In the genomic region with DNA sequence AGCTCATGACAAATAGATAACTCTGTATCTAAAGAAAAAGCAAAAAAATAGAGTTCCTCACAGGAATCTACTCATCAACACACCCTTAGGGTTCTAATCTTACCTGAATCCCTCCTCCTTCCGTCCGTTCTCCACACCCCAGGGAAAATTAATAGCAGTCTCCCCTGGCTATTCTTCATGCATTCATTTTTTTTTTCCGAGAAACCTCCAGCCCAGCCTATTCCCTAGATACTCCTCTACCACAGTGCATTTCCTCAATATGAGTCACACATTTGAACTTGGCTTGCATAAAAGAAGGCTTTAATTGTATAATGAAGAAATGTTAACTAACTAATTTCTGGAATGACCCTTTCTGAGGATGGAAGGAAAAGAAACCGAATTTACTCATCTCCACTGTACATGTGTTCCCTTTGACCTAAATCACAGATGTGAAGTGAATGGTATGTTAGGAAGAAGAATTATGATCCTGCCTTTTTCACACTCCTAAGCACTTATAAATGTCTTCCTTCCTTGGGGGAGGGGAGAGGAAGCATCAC, we compare ENCODE assay signal across 21 mouse cellular contexts. TPM values are rescaled to one million over a fixed set of nuclear protein-coding genes. Genes with fewer than 3 reads are reported as not detected.
DNase-seq lines count a peak whose midpoint lies in the region; ATAC-seq and TF ChIP-seq lines count a peak whose summit lies in the region.
"Had no signal": no experiment of that assay in that cellular context is flagged by ENCODE, and none has a peak within 500 bp of the region (broad histone marks: within the 10 kb centered on the region; RNA-seq: fewer than 3 reads in every experiment).

No protein-coding gene starts in this region.

- TF ChIP-seq POLR2A in embryonic fibroblast, embryonic 13.5 days (IDR thresholded peaks at IDR 0.05; ENCODE audit: low read depth, low read length), result no peak

- no peak overlapping the region for H3K9ac ChIP-seq in kidney, embryonic 16.5 days (replicated peaks; ENCODE audit: low read length)
- H3K9ac ChIP-seq in hindbrain, embryonic 16.5 days (ENCODE audit: low read depth, low read length), result no peak overlapping the region
- H3K9ac ChIP-seq: embryonic facial prominence, embryonic 15.5 days; forebrain, embryonic 12.5 days; heart, embryonic 12.5 days; hindbrain, embryonic 13.5 days; intestine, embryonic 15.5 days had no signal

- no peak for TF ChIP-seq CTCF in embryonic fibroblast, embryonic 13.5 days (IDR thresholded peaks at IDR 0.05; ENCODE audit: borderline replicate concordance, insufficient read depth, low read length)

- no peak overlapping the region for H3K27ac ChIP-seq in kidney, embryonic 16.5 days (ENCODE audit: low read length)
- H3K27ac ChIP-seq in embryonic fibroblast, embryonic 13.5 days (ENCODE audit: insufficient read depth, low read length), result peak overlapping the region; percentile 80; the same call in 1 of the 2 replicates
- H3K27ac ChIP-seq in hindbrain, embryonic 16.5 days (ENCODE audit: low read depth, low read length), result no peak overlapping the region
- H3K27ac ChIP-seq: embryonic facial prominence, embryonic 15.5 days; forebrain, embryonic 12.5 days; hindbrain, embryonic 13.5 days; intestine, embryonic 15.5 days had no signal

- 48% methylated on average over 4 of the region's 4 CpGs for WGBS in kidney, embryonic 16.5 days
- WGBS in hindbrain, embryonic 16.5 days, result 60% methylated on average over 4 of the region's 4 CpGs

- DNase-seq in heart, adult 18-20 months, result peak; percentile 7 to 9
- no peak for DNase-seq in heart, postnatal 4 days
- DNase-seq in kidney, adult 9 months, result peak; percentile 14
- DNase-seq in 3T3-L1 (ENCODE audit: low read depth, low spot score), result peak; percentile 62
- no peak for DNase-seq in urinary bladder, postnatal 36 days (ENCODE audit: low spot score in 2 of 2)
- DNase-seq: adrenal gland, adult 8-10 months; adrenal gland, postnatal 36 days; cerebellum, adult 2 months; cerebellum, postnatal 10 days; embryo, embryonic 11 days; gastrocnemius, postnatal 14 days had no signal

- no peak overlapping the region for H3K4me3 ChIP-seq in kidney, embryonic 16.5 days (ENCODE audit: low read length)
- no peak overlapping the region for H3K4me3 ChIP-seq in embryonic fibroblast, embryonic 13.5 days (ENCODE audit: insufficient read depth, low read length)
- H3K4me3 ChIP-seq in hindbrain, embryonic 16.5 days (ENCODE audit: low read length), result no peak overlapping the region
- H3K4me3 ChIP-seq: embryonic facial prominence, embryonic 15.5 days; forebrain, embryonic 12.5 days; heart, embryonic 12.5 days; hindbrain, embryonic 13.5 days; intestine, embryonic 15.5 days had no signal

- no peaks in the 10 kb centered on the region for H3K27me3 ChIP-seq in kidney, embryonic 16.5 days (ENCODE audit: insufficient read depth, low read length)
- H3K27me3 ChIP-seq in hindbrain, embryonic 16.5 days (replicated peaks; ENCODE audit: control insufficient read depth, insufficient read depth, low read length), result no peaks in the 10 kb centered on the region
- H3K27me3 ChIP-seq: CH12.LX; embryonic facial prominence, embryonic 15.5 days; forebrain, embryonic 12.5 days; heart, embryonic 12.5 days; hindbrain, embryonic 13.5 days; intestine, embryonic 15.5 days had no signal

- H3K4me2 ChIP-seq in kidney, embryonic 16.5 days (replicated peaks; ENCODE audit: low read depth, low read length), result no peak overlapping the region
- H3K4me2 ChIP-seq in hindbrain, embryonic 16.5 days (ENCODE audit: low read length), result no peak overlapping the region
- H3K4me2 ChIP-seq: embryonic facial prominence, embryonic 15.5 days; forebrain, embryonic 12.5 days; heart, embryonic 12.5 days; hindbrain, embryonic 13.5 days; intestine, embryonic 15.5 days had no signal

- peaks cover 12% of the 10 kb centered on the region for H3K4me1 ChIP-seq in kidney, embryonic 16.5 days (ENCODE audit: insufficient read depth, low read length)
- peaks cover 8% of the 10 kb centered on the region for H3K4me1 ChIP-seq in embryonic fibroblast, embryonic 13.5 days (ENCODE audit: control insufficient read depth, insufficient read depth, low read length)
- no peaks in the 10 kb centered on the region for H3K4me1 ChIP-seq in hindbrain, embryonic 16.5 days (ENCODE audit: control insufficient read depth, insufficient read depth, low read depth, low read length)
- H3K4me1 ChIP-seq: embryonic facial prominence, embryonic 15.5 days; forebrain, embryonic 12.5 days; hindbrain, embryonic 13.5 days; intestine, embryonic 15.5 days had no signal

- no peaks in the 10 kb centered on the region for H3K36me3 ChIP-seq in kidney, embryonic 16.5 days (ENCODE audit: insufficient read depth, low read length)
- no peaks in the 10 kb centered on the region for H3K36me3 ChIP-seq in hindbrain, embryonic 16.5 days (ENCODE audit: control insufficient read depth, insufficient read depth, low read length)
- H3K36me3 ChIP-seq: embryonic facial prominence, embryonic 15.5 days; forebrain, embryonic 12.5 days; heart, embryonic 12.5 days; hindbrain, embryonic 13.5 days; intestine, embryonic 15.5 days had no signal

- ATAC-seq in kidney, embryonic 16.5 days (ENCODE audit: low FRiP score, low TSS enrichment), result no peak; the same call in 1 of the 2 replicates
- no peak for ATAC-seq in hindbrain, embryonic 16.5 days
- ATAC-seq: forebrain, embryonic 16.5 days; intestine, embryonic 15.5 days had no signal

- H3K9me3 ChIP-seq in kidney, embryonic 16.5 days (ENCODE audit: low read length), result no peaks in the 10 kb centered on the region
- H3K9me3 ChIP-seq in hindbrain, embryonic 16.5 days (ENCODE audit: control insufficient read depth, low read length), result no peaks in the 10 kb centered on the region
- H3K9me3 ChIP-seq: embryonic facial prominence, embryonic 15.5 days; forebrain, embryonic 12.5 days; heart, embryonic 12.5 days; hindbrain, embryonic 13.5 days; intestine, embryonic 15.5 days had no signal

RNA-seq across cellular contexts. Expression of gene Cblb, which starts 43.9 kb away (rescaled TPM):
- total RNA-seq in heart, adult 18-20 months (2021), result 10 to 100 TPM; 10.9 to 14.4 TPM
- total RNA-seq in heart, postnatal 4 days (2021), result 10 to 100 TPM; 15.4 to 17.2 TPM
- polyA plus RNA-seq in kidney, embryonic 16.5 days (2015; fragmentation: Nextera tagmentation; extraction: Ambion mirVana), result 15.3 and 20.8 TPM in 2 replicates
- polyA plus RNA-seq in embryonic fibroblast, embryonic 13.5 days (2011; ENCODE audit: insufficient read length, low read depth, missing spikeins), result 26.5 and 34.1 TPM in 2 replicates
- 8.0 and 11.3 TPM in 2 replicates for polyA plus RNA-seq in hindbrain, embryonic 16.5 days (2015; fragmentation: Nextera tagmentation; extraction: Ambion mirVana)

Comparison
In these comparisons a context has a peak if more than half of its experiments do, and no peak if none do; other contexts are left out.
1. DNase-seq: peak in heart, adult 18-20 months (2 of 2), kidney, adult 9 months (single experiment) and 3T3-L1 (single experiment); none in heart, postnatal 4 days (single experiment) and urinary bladder, postnatal 36 days (0 of 2).